Mouse (Mus musculus) hindbrain, embryonic 15.5 days (tissue): ENCODE measurements at regions not wholly inside any gene's neighbourhood (a gene's known extent, or its start where the extent isn't known, plus 50 kb on each side); places are given as distances from the start of the nearest gene placed in this dataset.
A peak's percentile ranks its signal among the peaks of the same experiment; 100 is the strongest.

Experiments
- ATAC-seq: fragments of 200-750 bp; cut with Nextera tagmentation; 2 replicates; pipeline ENCODE4 v1.8.0; 2017; ENCODE audit warnings: low read depth, moderate number of reproducible peaks, moderate TSS enrichment; ENCODE audit not compliant: low FRiP score
- H3K27ac ChIP-seq: fragments of 300-500 bp; sonication (generic); replicated peaks from 2 replicates; pipeline ENCODE4 v1.5.1; 2015; ENCODE audit warnings: mild to moderate bottlenecking, inconsistent platforms
- H3K27me3 ChIP-seq: fragments of 300-500 bp; sonication (generic); 2 replicates; pipeline ENCODE4 v1.6.1; 2015; ENCODE audit warnings: control low read depth, inconsistent platforms
- H3K36me3 ChIP-seq: fragments of 300-500 bp; sonication (generic); 2 replicates; pipeline ENCODE4 v1.6.1; 2015; ENCODE audit warnings: control low read depth, inconsistent platforms
- H3K4me1 ChIP-seq: fragments of 300-500 bp; sonication (generic); replicated peaks from 2 replicates; pipeline ENCODE4 v1.6.1; 2015; ENCODE audit warnings: control low read depth, inconsistent platforms
- H3K4me2 ChIP-seq: fragments of 300-500 bp; sonication (generic); 2 replicates; pipeline ENCODE4 v1.6.1; 2015; ENCODE audit warnings: moderate library complexity, mild to moderate bottlenecking, inconsistent platforms
- H3K4me3 ChIP-seq: fragments of 300-500 bp; sonication (generic); 2 replicates; pipeline ENCODE4 v1.5.1; 2015; ENCODE audit warnings: mild to moderate bottlenecking, inconsistent platforms
- H3K9ac ChIP-seq: fragments of 300-500 bp; sonication (generic); 2 replicates; pipeline ENCODE4 v1.6.1; 2015; ENCODE audit warnings: inconsistent platforms
- H3K9me3 ChIP-seq: fragments of 300-500 bp; sonication (generic); 2 replicates; pipeline ENCODE4 v1.6.1; 2016; ENCODE audit warnings: control low read depth, inconsistent platforms
- WGBS: fragments of 180-500 bp; shearing (Covaris S2); methylation state at CpG from one replicate; pipeline ENCODE4 v1.1.7; 2015; 5-methylcytosine and 5-hydroxymethylcytosine counted together

DNA sequence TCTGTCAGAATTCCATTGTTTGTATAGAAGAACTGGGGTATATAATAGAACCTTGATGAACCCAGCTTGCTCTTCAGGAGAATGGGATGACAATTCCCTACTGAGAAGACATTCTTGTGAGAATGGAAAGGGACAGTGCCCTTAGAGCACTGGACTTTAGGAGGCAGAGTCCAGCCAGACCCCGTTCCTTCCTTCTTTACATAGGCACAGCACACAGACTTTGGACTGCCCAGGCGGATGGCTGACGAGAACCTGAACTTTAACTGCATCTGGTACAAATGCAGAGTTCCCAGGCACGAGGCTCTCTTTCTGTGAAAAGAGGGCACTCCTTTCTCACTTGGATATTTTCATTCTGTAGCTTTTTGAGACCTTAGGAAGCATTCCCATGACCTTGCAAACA is 197.4 kb upstream of the Dkk2 start:
- 75% methylated on average over 4 of the region's 4 CpGs for WGBS

DNA sequence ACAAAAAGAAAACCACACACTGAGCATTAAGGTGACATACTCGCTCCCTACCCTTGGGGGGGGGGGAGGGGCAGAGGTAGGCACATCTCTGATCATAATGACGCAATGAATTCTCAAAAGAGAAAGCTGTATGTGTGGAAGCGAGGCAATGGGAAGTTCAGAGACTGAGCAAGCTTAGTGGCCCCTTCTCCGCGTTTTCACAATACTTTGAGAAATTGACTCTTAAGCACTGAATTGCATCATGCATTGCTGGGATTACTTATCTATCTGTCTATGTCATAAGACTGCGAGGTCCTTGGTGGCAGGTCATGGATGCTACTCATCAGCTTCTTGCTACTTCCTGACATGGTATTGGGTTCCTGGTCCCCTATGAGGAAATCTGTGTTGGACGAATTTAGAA is 193.2 kb upstream of the Dkk2 start:
- Histone ChIP-seq H3K4me1 (no peaks in the 10 kb centered on the region), H3K9me3 (no peaks in the 10 kb centered on the region), H3K36me3 (no peaks in the 10 kb centered on the region), H3K4me2 (no peak overlapping the region), H3K27ac (no peak overlapping the region), H3K4me3 (no peak overlapping the region), H3K9ac (no peak overlapping the region), H3K27me3 (no peaks in the 10 kb centered on the region)
- 89% methylated on average over 7 of the region's 7 CpGs for WGBS
- ATAC-seq = no peak

More for the DNA sequence above, 197.4 kb upstream of the Dkk2 start:
- Histone ChIP-seq H3K4me1 (no peaks in the 10 kb centered on the region), H3K4me2 (no peak overlapping the region), H3K27me3 (no peaks in the 10 kb centered on the region), H3K27ac (no peak overlapping the region), H3K4me3 (no peak overlapping the region), H3K9ac (no peak overlapping the region), H3K9me3 (no peaks in the 10 kb centered on the region), H3K36me3 (no peaks in the 10 kb centered on the region)
- no peak for ATAC-seq

DNA sequence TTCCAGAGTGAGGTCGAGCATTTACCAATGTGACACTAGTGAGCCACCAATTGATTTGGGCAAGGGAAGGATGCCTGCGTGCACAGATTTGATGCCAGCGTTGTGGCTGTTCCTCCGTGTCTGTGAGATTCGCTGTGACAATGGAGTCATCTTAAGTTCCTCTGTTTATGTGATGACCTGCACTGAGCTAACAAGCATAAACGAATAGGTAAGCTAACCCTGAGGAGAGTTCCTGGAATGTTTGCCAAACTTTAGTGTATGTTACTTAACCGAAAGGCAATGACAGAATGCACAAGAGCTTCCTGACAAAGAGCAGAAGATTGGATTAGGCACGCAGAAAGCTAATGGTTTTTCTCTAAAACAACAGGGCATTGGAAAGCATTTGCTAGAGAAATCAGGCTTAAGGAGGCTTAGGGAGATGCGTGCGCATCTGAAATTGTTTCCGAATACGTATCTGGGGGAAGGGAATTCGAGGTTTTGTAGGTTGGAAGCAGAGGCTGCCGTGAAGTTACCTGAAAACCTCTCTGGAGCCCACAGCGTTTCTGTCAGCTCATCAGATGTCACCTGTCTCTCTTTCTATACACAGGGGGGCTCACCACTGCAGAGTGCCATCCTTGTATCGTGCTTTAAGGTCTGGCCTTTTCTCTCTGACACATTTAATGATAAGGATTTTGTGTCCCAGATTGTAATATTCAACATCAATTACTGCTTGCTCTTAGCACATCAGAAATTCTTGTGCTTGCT is 191.9 kb upstream of the Dkk2 start:
- H3K27me3 ChIP-seq = no peaks in the 10 kb centered on the region
- no peak overlapping the region for H3K27ac ChIP-seq
- no peaks in the 10 kb centered on the region for H3K9me3 ChIP-seq
- H3K4me2 ChIP-seq = no peak overlapping the region
- H3K4me1 ChIP-seq = no peaks in the 10 kb centered on the region
- no peak for ATAC-seq
- no peak overlapping the region for H3K4me3 ChIP-seq
- H3K9ac ChIP-seq = no peak overlapping the region
- 77% methylated on average over 16 of the region's 16 CpGs for WGBS
- no peaks in the 10 kb centered on the region for H3K36me3 ChIP-seq

DNA sequence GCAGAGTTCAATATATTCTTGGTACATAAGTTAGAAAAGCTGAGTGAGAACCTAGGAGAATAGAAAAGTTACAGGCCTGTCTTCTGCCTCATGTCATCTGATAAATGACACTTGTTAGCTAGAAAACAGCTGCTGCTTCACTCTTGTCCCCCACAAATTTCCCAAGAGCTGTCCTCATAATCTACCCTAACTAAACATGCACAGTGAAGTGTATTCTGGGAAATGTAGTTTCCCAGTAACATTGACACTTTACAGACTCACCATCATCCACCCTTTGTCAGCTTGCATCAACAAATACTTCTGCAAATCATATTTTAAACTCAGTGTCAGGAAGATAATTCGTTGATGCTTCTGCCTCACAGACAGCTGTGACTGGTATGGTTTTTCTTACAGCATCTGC is 190.0 kb upstream of the Dkk2 start:
- Histone ChIP-seq H3K9me3 (no peaks in the 10 kb centered on the region), H3K4me2 (no peak overlapping the region), H3K27ac (no peak overlapping the region), H3K4me3 (no peak overlapping the region), H3K4me1 (no peaks in the 10 kb centered on the region), H3K36me3 (no peaks in the 10 kb centered on the region), H3K27me3 (no peaks in the 10 kb centered on the region), H3K9ac (no peak overlapping the region)
- no peak for ATAC-seq
- 60% methylated on average over 1 of the region's 1 CpGs for WGBS

DNA sequence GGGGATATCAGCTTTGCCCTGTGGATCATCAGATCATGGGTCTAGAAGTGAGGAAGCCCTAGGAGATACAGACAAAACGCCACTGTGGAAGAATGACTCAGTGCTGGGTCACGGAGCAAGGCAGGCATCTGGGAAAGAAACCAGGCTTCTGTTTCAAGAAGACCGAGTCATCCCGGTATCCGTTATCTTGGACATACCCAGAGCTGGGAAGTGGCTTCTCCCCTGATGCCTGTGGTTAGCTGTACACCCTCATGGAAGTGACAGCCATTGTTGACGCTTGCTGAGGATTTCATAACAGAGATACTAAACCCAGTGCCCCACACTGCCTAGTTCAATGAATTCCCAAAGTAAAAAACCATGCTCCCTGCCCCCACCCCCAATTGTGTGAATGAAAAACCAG is 171.6 kb upstream of the Dkk2 start:
- no peaks in the 10 kb centered on the region for H3K4me1 ChIP-seq
- no peaks in the 10 kb centered on the region for H3K9me3 ChIP-seq
- no peak overlapping the region for H3K4me2 ChIP-seq
- no peak overlapping the region for H3K27ac ChIP-seq
- 91% methylated on average over 6 of the region's 6 CpGs for whole genome bisulfite sequencing
- no peak overlapping the region for H3K4me3 ChIP-seq
- no peaks in the 10 kb centered on the region for H3K27me3 ChIP-seq
- H3K36me3 ChIP-seq = no peaks in the 10 kb centered on the region
- no peak for ATAC-seq
- H3K9ac ChIP-seq = no peak overlapping the region

DNA sequence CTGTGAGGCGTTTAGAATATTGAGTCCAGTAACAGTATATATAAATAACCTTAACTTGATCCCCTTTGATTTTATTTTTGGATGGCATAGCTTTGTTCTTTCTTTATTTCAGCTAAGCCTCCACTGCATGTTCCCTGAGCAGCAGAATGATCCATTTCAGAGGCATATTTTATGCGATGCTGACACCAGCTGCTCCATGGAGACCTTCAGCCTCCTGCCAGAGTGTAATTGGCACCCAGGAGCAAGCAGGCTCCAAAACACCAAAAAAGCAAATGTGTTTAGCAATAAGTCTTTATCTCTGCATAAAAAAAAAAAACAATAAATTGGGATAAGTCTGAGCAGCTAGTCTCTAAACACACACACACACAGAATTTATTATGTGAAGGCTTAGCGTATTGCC is 170.7 kb upstream of the Dkk2 start:
- H3K4me1 ChIP-seq = 0 out of 2 replicates have a peak, but pooled peaks cover 1% of the 10 kb centered on the region
- H3K4me2 ChIP-seq = no peak overlapping the region
- H3K9ac ChIP-seq = no peak overlapping the region
- no peak for ATAC-seq
- H3K36me3 ChIP-seq = no peaks in the 10 kb centered on the region
- no peaks in the 10 kb centered on the region for H3K27me3 ChIP-seq
- no peak overlapping the region for H3K4me3 ChIP-seq
- no peak overlapping the region for H3K27ac ChIP-seq
- H3K9me3 ChIP-seq = no peaks in the 10 kb centered on the region
- WGBS = 75% methylated on average over 3 of the region's 3 CpGs

DNA sequence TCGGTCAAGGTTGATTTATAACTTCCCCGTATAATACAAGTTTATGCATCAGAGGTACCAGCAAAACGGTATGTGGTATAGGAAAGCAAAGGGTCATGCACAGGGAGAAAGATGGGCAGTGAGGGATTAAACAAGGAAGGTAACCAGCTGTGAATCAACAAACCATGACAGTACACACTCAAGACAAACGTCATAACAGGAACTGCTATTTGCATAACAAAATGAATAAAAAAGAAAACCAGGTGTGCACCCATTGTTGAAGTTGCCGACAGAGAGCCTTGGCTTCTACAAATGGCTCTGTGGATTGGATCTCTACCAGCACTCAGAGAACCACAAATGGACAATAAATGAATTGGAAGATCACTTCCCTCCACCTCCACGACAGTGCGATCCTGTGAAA is 170.1 kb upstream of the Dkk2 start:
- 69% methylated on average over 7 of the region's 7 CpGs for WGBS
- no peak overlapping the region for H3K9ac ChIP-seq

DNA sequence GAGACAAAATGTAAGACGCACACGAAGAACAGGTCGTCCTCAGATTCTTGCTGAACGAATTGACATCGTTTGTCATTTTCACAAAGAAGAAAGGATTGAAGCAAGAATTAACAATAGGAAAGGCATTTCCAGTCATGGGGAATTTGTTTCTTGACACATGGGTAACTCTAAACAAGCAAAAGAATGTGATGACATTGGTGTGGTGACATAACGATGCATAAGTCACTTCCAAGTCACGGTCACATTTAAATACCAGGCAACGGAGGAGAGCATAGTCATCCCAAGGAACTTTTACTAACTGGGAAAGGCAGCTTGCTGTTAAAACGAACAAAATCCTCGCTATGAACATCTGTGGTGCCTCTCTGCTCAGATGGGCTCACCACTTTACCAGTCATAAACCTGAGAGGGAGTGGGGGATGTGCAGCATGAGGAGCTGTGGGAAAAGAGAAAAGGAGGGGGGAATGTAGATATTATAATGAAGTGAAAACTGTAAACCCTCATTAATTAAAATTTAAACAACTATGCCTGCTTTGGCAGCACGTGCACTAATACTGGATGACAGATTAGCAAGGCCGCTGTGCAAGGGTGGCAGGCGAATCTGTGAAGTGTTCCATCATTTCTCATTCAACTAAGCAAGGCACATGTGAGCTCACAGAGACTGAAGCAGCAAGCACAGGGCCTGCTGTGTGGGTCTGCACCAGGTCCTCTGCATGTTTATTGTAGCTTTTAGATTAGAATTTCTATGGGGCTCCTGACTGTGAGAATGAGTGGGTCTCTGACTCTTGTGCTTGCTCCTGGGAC is 167.2 kb upstream of the Dkk2 start:
- H3K4me1 ChIP-seq = 0 out of 2 replicates have a peak, but pooled peaks cover 5% of the 10 kb centered on the region
- H3K27me3 ChIP-seq = no peaks in the 10 kb centered on the region
- H3K4me2 ChIP-seq = no peak overlapping the region
- H3K27ac ChIP-seq = no peak overlapping the region
- H3K36me3 ChIP-seq = no peaks in the 10 kb centered on the region
- WGBS = 49% methylated on average over 13 of the region's 13 CpGs
- no peak overlapping the region for H3K4me3 ChIP-seq
- H3K9ac ChIP-seq = no peak overlapping the region
- H3K9me3 ChIP-seq = no peaks in the 10 kb centered on the region
- ATAC-seq = no peak

More for the DNA sequence above, 170.1 kb upstream of the Dkk2 start:
- H3K4me1 ChIP-seq = 0 out of 2 replicates have a peak, but pooled peaks cover 5% of the 10 kb centered on the region
- H3K27ac ChIP-seq = no peak overlapping the region
- H3K9me3 ChIP-seq = no peaks in the 10 kb centered on the region
- H3K36me3 ChIP-seq = no peaks in the 10 kb centered on the region
- no peak for ATAC-seq
- H3K27me3 ChIP-seq = no peaks in the 10 kb centered on the region
- no peak overlapping the region for H3K4me3 ChIP-seq
- H3K4me2 ChIP-seq = no peak overlapping the region

DNA sequence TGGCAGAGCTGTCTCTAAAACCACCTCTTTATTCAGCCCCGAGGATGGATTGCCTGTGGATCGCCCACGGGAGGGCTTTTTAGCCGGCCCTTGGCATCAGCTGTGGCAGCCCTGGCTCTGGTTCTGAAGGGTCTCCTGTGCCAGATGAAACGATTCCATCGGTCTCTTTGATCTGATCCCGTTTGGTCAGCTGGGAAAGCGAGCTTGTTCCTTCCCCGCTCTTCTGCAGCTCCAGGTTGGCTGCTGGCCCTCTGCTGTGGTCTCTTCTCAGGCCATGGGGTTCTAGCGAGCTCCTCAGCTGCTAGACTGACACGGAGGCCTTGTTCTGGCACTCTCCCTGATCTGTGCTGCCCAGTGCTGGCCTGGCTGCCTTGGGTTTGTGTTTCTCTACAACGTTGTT is 165.6 kb upstream of the Dkk2 start:
- Histone ChIP-seq H3K9me3 (no peaks in the 10 kb centered on the region), H3K27me3 (no peaks in the 10 kb centered on the region), H3K27ac (no peak overlapping the region; the same call in 1 of the 2 replicates), H3K36me3 (no peaks in the 10 kb centered on the region), H3K4me1 (0 out of 2 replicates have a peak, but pooled peaks cover 5% of the 10 kb centered on the region), H3K4me3 (no peak overlapping the region), H3K4me2 (0 out of 2 replicates have a peak overlapping the region, but pooled peaks have one; percentile 15), H3K9ac (no peak overlapping the region)
- 56% methylated on average over 12 of the region's 12 CpGs for WGBS
- ATAC-seq = peak; percentile 82; the same call in 1 of the 2 replicates

DNA sequence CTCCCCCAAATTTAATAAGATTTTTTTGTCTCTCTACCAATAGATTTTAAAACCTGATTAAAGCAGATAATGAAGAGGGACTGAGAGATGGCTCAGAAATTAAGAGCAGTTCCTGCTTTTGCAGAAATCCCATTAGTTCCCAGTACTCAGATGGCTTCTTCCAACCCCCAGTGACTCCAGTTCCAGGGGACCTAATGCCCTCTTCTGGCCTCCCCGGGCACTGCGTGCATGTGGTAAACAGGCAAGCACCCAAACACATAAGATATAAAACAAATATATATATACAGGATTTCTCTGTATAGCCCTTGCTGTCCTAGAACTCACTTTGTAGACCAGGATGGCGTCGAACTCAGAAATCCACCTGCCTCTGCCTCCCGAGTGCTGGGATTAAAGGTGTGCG is 163.9 kb upstream of the Dkk2 start:
- Histone ChIP-seq H3K4me3 (no peak overlapping the region), H3K9ac (no peak overlapping the region), H3K36me3 (no peaks in the 10 kb centered on the region), H3K27ac (no peak overlapping the region), H3K9me3 (no peaks in the 10 kb centered on the region), H3K27me3 (no peaks in the 10 kb centered on the region), H3K4me1 (0 out of 2 replicates have a peak, but pooled peaks cover 5% of the 10 kb centered on the region), H3K4me2 (no peak overlapping the region)
- 82% methylated on average over 6 of the region's 6 CpGs for WGBS
- ATAC-seq = no peak

DNA sequence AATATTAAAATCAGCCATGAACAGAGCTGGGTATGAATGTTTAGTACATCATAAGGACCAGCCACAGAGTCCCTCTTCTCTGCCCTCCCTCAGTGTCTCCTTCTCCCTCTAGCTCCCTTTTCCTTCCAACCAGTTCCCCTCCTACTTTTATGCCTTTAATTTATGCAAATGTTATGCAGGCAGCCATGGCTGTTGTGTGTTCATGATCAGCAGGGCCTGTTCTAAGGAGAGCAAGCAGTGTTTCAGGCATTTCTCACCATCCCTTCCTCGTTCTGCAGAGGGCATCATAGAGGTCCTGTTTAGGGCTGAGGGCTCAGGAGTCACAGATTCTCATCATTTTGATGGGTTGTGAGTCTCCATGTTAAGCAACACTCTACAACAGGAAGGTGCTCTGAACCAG is 162.4 kb upstream of the Dkk2 start:
- WGBS = 39% methylated on average over 1 of the region's 1 CpGs
- H3K27ac ChIP-seq = no peak overlapping the region
- ATAC-seq = no peak
- H3K9me3 ChIP-seq = no peaks in the 10 kb centered on the region
- H3K4me2 ChIP-seq = no peak overlapping the region
- 0 out of 2 replicates have a peak, but pooled peaks cover 5% of the 10 kb centered on the region for H3K4me1 ChIP-seq
- H3K36me3 ChIP-seq = no peaks in the 10 kb centered on the region
- H3K4me3 ChIP-seq = no peak overlapping the region
- H3K27me3 ChIP-seq = no peaks in the 10 kb centered on the region
- H3K9ac ChIP-seq = no peak overlapping the region

DNA sequence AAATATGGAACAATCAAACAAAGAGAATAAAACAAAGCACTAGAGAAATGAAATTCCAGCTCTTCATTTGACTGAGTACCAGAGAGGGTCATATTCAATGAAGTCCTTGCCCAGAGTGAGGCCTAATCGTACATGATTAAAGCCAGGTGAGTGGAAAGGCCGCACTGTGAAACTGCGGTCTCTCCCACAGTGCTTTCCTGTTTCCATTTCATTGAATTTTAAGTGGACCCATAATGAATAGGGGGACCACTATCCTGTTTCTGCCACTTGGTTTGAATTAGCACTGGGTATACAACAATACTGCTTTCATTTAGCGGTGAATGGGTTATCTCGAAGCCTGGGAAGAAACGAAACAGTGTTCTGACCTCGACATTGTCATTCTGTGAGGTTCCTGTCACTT is 144.2 kb upstream of the Dkk2 start:
- Histone ChIP-seq H3K27me3 (no peaks in the 10 kb centered on the region), H3K36me3 (no peaks in the 10 kb centered on the region), H3K9ac (no peak overlapping the region), H3K27ac (no peak overlapping the region), H3K4me2 (no peak overlapping the region), H3K4me3 (no peak overlapping the region), H3K4me1 (no peaks in the 10 kb centered on the region), H3K9me3 (no peaks in the 10 kb centered on the region)
- ATAC-seq = no peak
- 74% methylated on average over 7 of the region's 7 CpGs for WGBS
